Mouse (Mus musculus) cortical plate, adult 2 months (tissue): ENCODE data around the gene Kcnj13.

Source experiments
- CTCF ChIP-seq: fragments of 200-500 bp; IDR thresholded peaks from 2 replicates; pipeline ENCODE4 v1.5.1; 2011; ENCODE audit warnings: mild to moderate bottlenecking, control low read depth, low read length; ENCODE audit not compliant: insufficient read depth; ENCODE audit errors: extremely low read depth
- POLR2A ChIP-seq: fragments of 200-500 bp; IDR thresholded peaks from 2 replicates; pipeline ENCODE4 v1.6.1; 2011; ENCODE audit warnings: mild to moderate bottlenecking, low read length, control low read depth; ENCODE audit not compliant: insufficient read depth; ENCODE audit errors: extremely low read depth

DNA sequence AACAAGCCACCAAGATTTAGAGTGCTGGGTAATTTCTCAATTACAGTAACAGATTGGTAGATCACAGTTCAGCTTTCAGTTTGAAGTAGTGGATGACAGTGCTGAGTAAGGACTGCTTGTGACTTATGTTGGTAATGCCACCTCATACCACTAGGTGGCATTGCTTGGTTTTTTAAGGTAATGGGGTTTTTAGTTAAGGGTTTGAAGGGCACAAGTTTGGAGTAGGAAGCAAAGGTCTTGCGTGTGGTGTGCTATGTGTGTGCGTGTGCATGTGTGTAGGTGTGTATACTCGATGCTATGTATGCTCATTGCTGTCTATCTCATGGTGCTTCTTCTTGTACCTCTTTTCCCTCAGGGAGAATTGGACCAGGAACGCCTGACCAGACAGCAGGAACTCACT lies 24.2 kb upstream of the Kcnj13 start:
- TF ChIP-seq POLR2A (no peak), CTCF (peak; percentile 40; the same call in 1 of the 2 replicates)
